In the genomic region with DNA sequence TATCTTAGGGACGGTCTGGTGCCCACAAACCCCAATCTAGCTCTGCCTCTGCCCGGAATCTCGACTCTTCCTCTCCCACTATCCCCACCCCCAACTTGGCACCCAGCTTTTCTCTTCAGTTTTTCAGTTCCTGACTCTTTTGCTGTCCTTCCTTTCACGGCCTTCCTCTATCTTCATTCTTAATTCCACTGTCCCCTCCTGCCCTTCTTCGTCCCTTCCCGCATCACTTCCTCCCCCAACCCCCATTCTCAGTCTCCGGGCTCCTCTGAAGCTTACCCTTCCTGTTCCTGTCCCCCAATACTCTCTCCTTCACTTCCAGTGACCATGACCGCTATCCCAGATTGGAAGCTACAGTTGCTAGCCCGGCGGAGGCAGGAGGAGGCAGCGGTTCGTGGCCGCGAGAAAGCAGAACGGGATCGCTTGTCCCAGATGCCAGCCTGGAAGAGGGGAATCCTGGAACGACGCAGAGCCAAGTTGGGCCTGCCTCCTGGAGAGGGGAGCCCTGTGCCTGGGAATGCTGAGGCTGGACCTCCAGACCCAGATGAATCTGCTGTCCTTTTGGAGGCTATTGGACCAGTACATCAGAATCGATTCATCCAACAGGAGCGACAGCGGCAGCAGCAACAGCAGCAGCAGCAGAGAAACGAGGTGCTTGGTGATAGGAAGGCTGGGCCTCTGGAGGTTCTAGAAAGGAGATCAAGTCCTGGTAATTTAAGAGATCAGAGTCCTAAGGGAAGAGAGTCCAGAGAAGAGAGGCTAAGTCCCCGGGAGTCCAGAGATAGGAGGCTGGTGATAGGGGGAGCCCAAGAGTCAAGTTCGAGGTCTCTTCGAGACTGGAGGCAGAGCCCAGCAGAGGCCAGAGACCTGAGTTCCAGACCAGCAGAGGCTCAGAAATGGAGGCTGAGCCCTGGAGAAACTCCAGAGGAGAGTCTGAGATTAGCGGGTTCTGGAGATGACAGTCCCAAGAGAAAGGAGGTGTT, we compare ENCODE assay signal across 1 mouse cellular context.
TF ChIP-seq lines count a peak whose summit lies in the region.

No protein-coding gene starts in this region.

TF ChIP-seq in MEL, 35 proteins besides CTCF, POLR2A, EP300 and RAD21:
- TF ChIP-seq ZMIZ1 (IDR thresholded peaks at IDR 0.05; ENCODE audit: low read depth, low read length): no peak
- TF ChIP-seq RCOR1 (IDR thresholded peaks at IDR 0.05; ENCODE audit: low read depth, low read length): peak; percentile 35; the same call in 1 of the 2 replicates
- TF ChIP-seq BHLHE40 (IDR thresholded peaks at IDR 0.05; ENCODE audit: borderline replicate concordance, low read depth, low read length): no peak
- 0 out of 2 replicates have a peak, but pooled peaks have one; percentile 20 for TF ChIP-seq TBP (IDR thresholded peaks at IDR 0.05; ENCODE audit: low read depth, low read length)
- TF ChIP-seq HCFC1 (IDR thresholded peaks at IDR 0.05; ENCODE audit: low read depth, low read length): peak; percentile 22; the same call in 1 of the 2 replicates
- TF ChIP-seq SIN3A (IDR thresholded peaks at IDR 0.05; ENCODE audit: low read length): peak; percentile 42; the same call in 1 of the 2 replicates
- no peak for TF ChIP-seq GABPA (IDR thresholded peaks at IDR 0.05; ENCODE audit: low read depth, low read length)
- TF ChIP-seq POLR2AphosphoS2 (IDR thresholded peaks at IDR 0.05; ENCODE audit: low read length): no peak
- no peak for TF ChIP-seq JUND (IDR thresholded peaks at IDR 0.05; ENCODE audit: low read depth, low read length)
